Mouse (Mus musculus) embryonic facial prominence, embryonic 10.5 days (tissue): Measurements from ENCODE around the gene Chchd1. TPM values are rescaled to one million over a fixed set of nuclear protein-coding genes. Genes with fewer than 3 reads are reported as not detected.

ENCODE experiments used
- DNase-seq: peaks from one replicate; pipeline ENCODE4 v3.0.0-alpha.2; 2017; ENCODE audit warnings: low spot score
- H3K27ac ChIP-seq: fragments of 300-500 bp; sonication (generic); replicated peaks from 2 replicates; pipeline ENCODE4 v1.5.1; 2016; ENCODE audit warnings: mild to moderate bottlenecking
- H3K27me3 ChIP-seq: fragments of 300-500 bp; sonication (generic); replicated peaks from 2 replicates; pipeline ENCODE4 v1.6.1; 2016; ENCODE audit warnings: low read depth, mild to moderate bottlenecking; ENCODE audit not compliant: poor library complexity, severe bottlenecking
- H3K36me3 ChIP-seq: fragments of 300-500 bp; sonication (generic); replicated peaks from 2 replicates; pipeline ENCODE4 v1.6.1; 2016; ENCODE audit warnings: mild to moderate bottlenecking, moderate library complexity
- H3K4me1 ChIP-seq: fragments of 300-500 bp; sonication (generic); 2 replicates; pipeline ENCODE4 v1.6.1; 2016
- H3K4me3 ChIP-seq: fragments of 300-500 bp; sonication (generic); 2 replicates; pipeline ENCODE4 v1.5.1; 2016; ENCODE audit warnings: mild to moderate bottlenecking, moderate library complexity
- H3K9me3 ChIP-seq: fragments of 300-500 bp; sonication (generic); 2 replicates; pipeline ENCODE4 v1.6.1; 2016; ENCODE audit warnings: mild to moderate bottlenecking
- WGBS: fragments of 180-500 bp; shearing (Covaris S2); methylation state at CpG from one replicate; pipeline ENCODE4 v1.1.7; 2016; 5-methylcytosine and 5-hydroxymethylcytosine counted together
- polyA plus RNA-seq: library from polyadenylated mRNA; unstranded; fragments of >200 nt; fragmentation: Nextera tagmentation; extraction: Ambion mirVana; gene quantifications from 2 replicates; pipeline ENCODE4 v1.2.1, GENCODE M21; 2016

Gene Chchd1
- polyA plus RNA-seq = 253 and 263 TPM in 2 replicates

- peaks cover 40% of the 10 kb centered on the region for H3K36me3 ChIP-seq
- H3K4me3 ChIP-seq = peak within 1 kb of the TSS; percentile 67
- H3K27me3 ChIP-seq = no peaks in the 10 kb centered on the region
- H3K9me3 ChIP-seq = no peaks in the 10 kb centered on the region
- H3K4me1 ChIP-seq = peaks cover 39% of the 10 kb centered on the region
- WGBS = under 1% methylated on average over 61 of the region's 61 CpGs
- peak within 1 kb of the TSS; percentile 98 for H3K27ac ChIP-seq
- DNase-seq = peak; percentile 92
Measured at GRCm38 (mm10) chr14:20702741-20703381, at the start of gene Chchd1. Gene Chchd1 (plus strand): TSS chr14:20703006.

GRCm38 (mm10) chr14:20654690-20655421, 48.0 kb upstream of the Chchd1 start:
- no peak for DNase-seq
- H3K36me3 ChIP-seq = no peaks in the 10 kb centered on the region
- no peak overlapping the region for H3K4me3 ChIP-seq
- peaks cover 12% of the 10 kb centered on the region for H3K4me1 ChIP-seq
- H3K27me3 ChIP-seq = no peaks in the 10 kb centered on the region
- H3K27ac ChIP-seq = no peak overlapping the region
- H3K9me3 ChIP-seq = no peaks in the 10 kb centered on the region
- WGBS = 82% methylated on average over 9 of the region's 9 CpGs

- no peaks in the 10 kb centered on the region for H3K36me3 ChIP-seq
- WGBS = 64% methylated on average over 9 of the region's 9 CpGs
- H3K9me3 ChIP-seq = no peaks in the 10 kb centered on the region
- H3K4me3 ChIP-seq = no peak overlapping the region
- H3K4me1 ChIP-seq = peaks cover 17% of the 10 kb centered on the region
- H3K27me3 ChIP-seq = no peaks in the 10 kb centered on the region
- no peak overlapping the region for H3K27ac ChIP-seq
- no peak for DNase-seq
Measured at GRCm38 (mm10) chr14:20655731-20656130, 47.1 kb upstream of the Chchd1 start.

GRCm38 (mm10) chr14:20656361-20656760, 46.4 kb upstream of the Chchd1 start, which contains the start of gene Myoz1:
Gene Myoz1 (minus strand): TSS chr14:20656540.
- Histone ChIP-seq H3K27ac (no peak within 1 kb of the TSS), H3K4me3 (peak within 1 kb of the TSS; percentile 21; the same call in 1 of the 2 replicates), H3K36me3 (no peaks in the 10 kb centered on the region), H3K4me1 (peaks cover 22% of the 10 kb centered on the region), H3K9me3 (no peaks in the 10 kb centered on the region), H3K27me3 (no peaks in the 10 kb centered on the region)
- WGBS = 36% methylated on average over 11 of the region's 11 CpGs
- peak; percentile 24 for DNase-seq

GRCm38 (mm10) chr14:20658326-20658725, 44.5 kb upstream of the Chchd1 start:
- H3K9me3 ChIP-seq = no peaks in the 10 kb centered on the region
- peaks cover 17% of the 10 kb centered on the region for H3K27me3 ChIP-seq
- peaks cover 34% of the 10 kb centered on the region for H3K4me1 ChIP-seq
- H3K27ac ChIP-seq = no peak overlapping the region
- DNase-seq = peak; percentile 19
- H3K4me3 ChIP-seq = no peak overlapping the region
- H3K36me3 ChIP-seq = no peaks in the 10 kb centered on the region

GRCm38 (mm10) chr14:20658902-20659301, 43.9 kb upstream of the Chchd1 start:
- H3K36me3 ChIP-seq = no peaks in the 10 kb centered on the region
- H3K4me3 ChIP-seq = no peak overlapping the region
- no peak overlapping the region for H3K27ac ChIP-seq
- 89% methylated on average over 6 of the region's 6 CpGs for WGBS
- DNase-seq = no peak
- no peaks in the 10 kb centered on the region for H3K9me3 ChIP-seq
- peaks cover 23% of the 10 kb centered on the region for H3K27me3 ChIP-seq
- peaks cover 34% of the 10 kb centered on the region for H3K4me1 ChIP-seq

- Histone ChIP-seq H3K27ac (no peak overlapping the region), H3K4me1 (peaks cover 39% of the 10 kb centered on the region), H3K4me3 (no peak overlapping the region), H3K27me3 (peaks cover 30% of the 10 kb centered on the region), H3K36me3 (no peaks in the 10 kb centered on the region), H3K9me3 (no peaks in the 10 kb centered on the region)
- WGBS = 93% methylated on average over 7 of the region's 7 CpGs
- no peak for DNase-seq
Measured at GRCm38 (mm10) chr14:20659687-20660086, 43.1 kb upstream of the Chchd1 start.

GRCm38 (mm10) chr14:20660827-20661660, 41.8 kb upstream of the Chchd1 start:
- Histone ChIP-seq H3K27me3 (peaks cover 35% of the 10 kb centered on the region), H3K9me3 (no peaks in the 10 kb centered on the region), H3K36me3 (no peaks in the 10 kb centered on the region), H3K27ac (peak overlapping the region; percentile 84), H3K4me1 (peaks cover 33% of the 10 kb centered on the region), H3K4me3 (peak overlapping the region; percentile 74)
- 2% methylated on average over 52 of the region's 52 CpGs for WGBS
- peak; percentile 93 for DNase-seq

- DNase-seq = peak; percentile 44
- H3K9me3 ChIP-seq = no peaks in the 10 kb centered on the region
- peak overlapping the region; percentile 84 for H3K27ac ChIP-seq
- 8% methylated on average over 19 of the region's 19 CpGs for WGBS
- peaks cover 43% of the 10 kb centered on the region for H3K27me3 ChIP-seq
- peak overlapping the region; percentile 74 for H3K4me3 ChIP-seq
- H3K4me1 ChIP-seq = peaks cover 28% of the 10 kb centered on the region
- H3K36me3 ChIP-seq = no peaks in the 10 kb centered on the region
Measured at GRCm38 (mm10) chr14:20661661-20662331, 41.0 kb upstream of the Chchd1 start.

- H3K27me3 ChIP-seq = peaks cover 48% of the 10 kb centered on the region
- H3K4me3 ChIP-seq = no peak overlapping the region
- 84% methylated on average over 3 of the region's 3 CpGs for WGBS
Measured at GRCm38 (mm10) chr14:20662740-20663139, 40.1 kb upstream of the Chchd1 start.

GRCm38 (mm10) chr14:20663601-20664000, 39.2 kb upstream of the Chchd1 start:
- Histone ChIP-seq H3K36me3 (no peaks in the 10 kb centered on the region), H3K4me1 (peaks cover 28% of the 10 kb centered on the region), H3K27me3 (peaks cover 56% of the 10 kb centered on the region), H3K27ac (no peak overlapping the region), H3K4me3 (no peak overlapping the region), H3K9me3 (no peaks in the 10 kb centered on the region)
- WGBS = 62% methylated on average over 2 of the region's 2 CpGs
- no peak for DNase-seq

More at GRCm38 (mm10) chr14:20662740-20663139, 40.1 kb upstream of the Chchd1 start:
- H3K9me3 ChIP-seq = no peaks in the 10 kb centered on the region
- H3K27ac ChIP-seq = no peak overlapping the region
- no peaks in the 10 kb centered on the region for H3K36me3 ChIP-seq
- DNase-seq = no peak
- peaks cover 28% of the 10 kb centered on the region for H3K4me1 ChIP-seq

GRCm38 (mm10) chr14:20664436-20664835, 38.4 kb upstream of the Chchd1 start:
- no peak for DNase-seq
- 65% methylated on average over 3 of the region's 3 CpGs for WGBS
- H3K4me3 ChIP-seq = 0 out of 2 replicates have a peak overlapping the region, but pooled peaks have one; percentile 26
- H3K36me3 ChIP-seq = no peaks in the 10 kb centered on the region
- H3K4me1 ChIP-seq = peaks cover 28% of the 10 kb centered on the region
- H3K27ac ChIP-seq = peak overlapping the region; percentile 44
- no peaks in the 10 kb centered on the region for H3K9me3 ChIP-seq
- peaks cover 64% of the 10 kb centered on the region for H3K27me3 ChIP-seq
